Comparison of ENCODE assay signal across 1 mouse cellular context in the genomic region with DNA sequence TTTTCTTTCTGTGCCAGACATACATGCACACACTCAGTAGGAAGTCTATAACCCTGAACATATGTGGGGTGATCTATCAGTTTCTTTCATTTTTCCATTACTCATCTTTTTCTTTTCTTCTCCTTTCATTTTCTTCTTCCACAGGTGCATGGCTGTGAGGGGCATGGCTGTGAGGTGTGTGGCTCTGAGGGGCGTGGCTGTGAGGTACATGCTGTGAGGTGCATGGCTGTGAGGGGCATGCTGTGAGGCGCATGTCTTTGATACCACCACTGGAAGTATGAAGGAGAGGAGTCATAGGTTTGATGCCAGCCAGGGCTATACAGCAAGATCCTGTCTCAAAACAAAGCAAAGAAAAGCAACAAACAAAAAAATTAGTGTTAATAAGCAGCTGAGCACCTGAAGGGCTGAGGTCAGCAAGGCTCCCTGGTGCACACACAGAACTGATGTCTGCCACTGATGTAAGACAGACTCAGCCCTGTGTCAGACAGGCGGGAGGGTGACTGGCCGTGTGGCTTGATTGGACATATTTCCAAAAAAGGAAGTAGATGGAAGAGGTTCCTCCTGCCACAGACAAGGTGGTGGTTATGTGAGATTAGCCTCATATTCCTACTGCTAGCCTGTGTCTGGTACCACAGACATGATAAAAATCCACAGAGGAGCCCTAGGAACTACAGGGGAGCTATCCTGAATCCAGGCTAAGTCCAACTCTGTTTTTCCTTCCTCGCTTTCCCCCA.
A peak's percentile ranks its signal among the peaks of the same experiment; 100 is the strongest.
TF ChIP-seq lines count a peak whose summit lies in the region.

No protein-coding gene starts in this region.

TF ChIP-seq in MEL, 35 proteins besides CTCF, POLR2A, EP300 and RAD21 (continued from another document):
- TF ChIP-seq TCF12 (IDR thresholded peaks at IDR 0.05; ENCODE audit: low read depth, low read length) (peak; percentile 60), RCOR1 (IDR thresholded peaks at IDR 0.05; ENCODE audit: low read depth, low read length) (peak; percentile 75), MAX (IDR thresholded peaks at IDR 0.05; ENCODE audit: low read length) (no peak), POLR2AphosphoS2 (IDR thresholded peaks at IDR 0.05; ENCODE audit: low read length) (no peak), MEF2A (IDR thresholded peaks at IDR 0.05; ENCODE audit: extremely low read depth, insufficient replicate concordance, low read depth, low read length, poor library complexity, severe bottlenecking) (no peak), MAZ (IDR thresholded peaks at IDR 0.05; ENCODE audit: low read depth, low read length) (no peak), ETS1 (IDR thresholded peaks at IDR 0.05; ENCODE audit: low read depth, low read length) (peak; percentile 87)
TF ChIP-seq in MEL: peak in this region for 9.
